Mouse (Mus musculus): ENCODE measurements around the gene Exoc2. TPM values are rescaled to one million over a fixed set of nuclear protein-coding genes. Genes with fewer than 3 reads are reported as not detected.

Gene Exoc2
- total RNA-seq, 1 experiment from 2014 or later: 40.3 TPM

GRCm38 (mm10) chr13:30767477-30768127, 206.3 kb downstream of the Exoc2 start:
- DNase-seq: no peak

DNA sequence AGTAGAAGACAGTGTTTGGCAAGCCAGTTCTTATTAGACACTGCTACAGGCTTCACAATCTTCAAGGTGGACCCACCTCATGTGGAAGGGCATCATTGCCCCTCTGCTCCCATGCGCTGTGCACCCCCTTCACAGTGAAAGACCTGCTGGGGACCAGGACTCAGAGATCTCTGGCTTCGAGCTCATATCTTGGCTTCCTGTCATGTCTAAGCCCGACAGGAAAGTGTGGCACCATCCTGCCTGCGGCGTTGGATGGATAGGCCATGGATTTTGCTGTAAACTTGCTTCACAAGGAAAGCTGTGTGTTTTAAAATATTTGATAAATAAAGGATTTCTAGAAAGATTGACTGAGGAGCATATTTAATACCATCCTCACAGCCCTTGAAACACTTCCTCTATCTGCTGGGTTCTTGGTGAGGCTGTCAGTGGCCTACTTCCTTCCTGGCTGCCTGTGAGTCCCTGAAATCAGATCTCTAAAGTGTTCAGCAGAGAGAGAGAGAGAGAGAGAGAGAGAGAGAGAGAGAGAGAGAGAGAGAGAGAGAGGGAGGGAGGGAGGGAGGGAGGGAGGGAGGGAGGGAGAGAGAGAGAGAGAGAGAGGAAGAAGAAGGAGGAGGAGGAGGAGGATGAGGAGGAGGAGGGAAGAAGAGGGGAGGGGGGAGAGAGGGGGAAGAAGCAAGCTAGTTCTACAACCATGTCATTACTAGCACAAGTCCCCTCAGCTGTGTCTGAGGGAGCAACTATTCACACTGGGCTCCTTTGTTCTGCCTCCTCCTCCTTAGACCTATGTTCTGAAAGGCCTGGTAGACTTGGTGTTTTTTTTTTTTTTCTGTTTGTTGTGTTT, 207.0 kb downstream of the Exoc2 start:
- DNase-seq: no peak

GRCm38 (mm10) chr13:30765906-30766305, 208.0 kb downstream of the Exoc2 start:
- no peak for DNase-seq

GRCm38 (mm10) chr13:30764014-30764740, 209.7 kb downstream of the Exoc2 start:
- DNase-seq: no peak

Other genes with a start within 250 kb of the Exoc2 start
- gene Irf4, start 224.9 kb downstream of the Exoc2 start, total RNA-seq (2021): 2.0 and 2.6 TPM in 2 replicates
- 1.2 and 1.3 TPM in 2 replicates for gene Hus1b, start 26.3 kb downstream of the Exoc2 start, total RNA-seq (2021)
- gene Gm5447, start 111 bp upstream of the Exoc2 start, total RNA-seq (2021): not detected in 2 replicates

Data from adrenal gland, postnatal 25 days (tissue).